Mouse (Mus musculus) thymus, postnatal 0 days (tissue): ENCODE results near the gene Fgfr2. TPM values are rescaled to one million over a fixed set of nuclear protein-coding genes. Genes with fewer than 3 reads are reported as not detected.

Source experiments
- DNase-seq: peaks from one replicate; pipeline ENCODE4 v3.0.0-alpha.2; 2015; ENCODE audit warnings: low spot score
- polyA plus RNA-seq: library from polyadenylated mRNA; unstranded; fragments of >200 nt; fragmentation: Nextera tagmentation; extraction: Ambion mirVana; gene quantifications from 2 replicates; pipeline ENCODE4 v1.2.1, GENCODE M21; 2015

Gene Fgfr2
- polyA plus RNA-seq, 1 experiment from 2014 or later = 23.6 TPM

DNA sequence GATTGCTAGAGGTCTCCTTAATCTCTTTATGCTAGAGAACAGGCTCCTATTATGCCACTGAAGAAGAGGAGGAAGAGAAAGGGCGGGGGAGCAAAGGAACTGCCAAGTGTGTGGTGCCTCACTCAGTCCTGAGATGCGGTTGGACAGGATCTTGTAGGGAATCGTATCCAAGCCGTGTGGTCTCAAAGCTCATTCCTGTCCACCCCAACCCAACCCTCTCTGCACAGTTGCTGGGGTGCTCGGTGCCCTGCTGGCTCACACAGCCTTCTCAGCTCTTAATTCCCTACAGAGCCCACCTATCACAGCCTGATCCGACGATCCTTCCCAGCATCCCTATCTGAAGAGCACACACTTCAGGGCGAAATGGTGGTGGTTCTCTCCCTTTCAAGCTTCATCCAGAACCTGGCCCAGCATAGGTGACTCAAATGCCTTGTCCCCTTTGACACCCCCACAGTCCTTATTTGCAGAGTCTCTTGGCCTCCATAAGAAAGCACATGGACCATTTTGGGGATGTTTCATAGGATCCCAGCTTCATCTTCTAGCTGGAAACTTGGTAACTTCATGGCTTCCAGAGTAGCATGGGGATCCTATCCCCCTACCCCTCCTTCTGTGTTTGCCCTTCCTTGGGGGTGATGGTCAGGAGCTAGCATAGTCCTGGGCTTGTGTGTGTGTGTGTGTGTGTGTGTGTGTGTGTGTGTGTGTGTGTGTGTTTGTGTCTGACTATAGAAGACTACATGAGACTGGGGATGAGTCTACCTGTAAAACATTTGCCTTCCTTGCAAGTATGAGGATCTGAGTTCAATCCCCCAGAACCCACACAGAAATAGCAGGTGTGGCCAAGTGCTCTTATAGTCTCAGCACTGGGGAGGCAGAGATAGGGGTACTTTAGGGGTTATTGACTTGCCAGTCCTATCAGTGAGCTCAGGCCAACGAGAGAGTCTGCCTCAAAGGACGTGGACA, 766.0 kb downstream of the Fgfr2 start:
- no peak for DNase-seq

DNA sequence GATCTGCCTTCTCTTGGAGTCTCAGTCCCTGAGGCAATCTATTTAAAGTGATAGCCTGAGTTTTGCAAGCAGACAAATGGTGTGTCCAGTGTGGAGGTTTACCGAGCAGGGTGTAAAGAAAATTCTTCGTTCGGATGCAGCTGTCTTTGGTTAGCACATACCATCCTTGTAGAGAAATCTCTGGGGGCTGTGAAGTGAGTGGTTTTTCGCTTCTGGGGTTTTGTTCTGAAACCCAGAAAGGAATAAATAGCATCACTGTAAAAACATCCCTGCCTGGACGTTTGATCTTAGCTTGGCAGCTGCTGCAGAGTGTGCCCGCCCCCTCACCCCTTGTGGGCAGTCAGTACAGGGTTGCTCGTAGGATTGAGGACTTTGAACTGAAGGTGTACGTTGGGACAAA, 767.0 kb downstream of the Fgfr2 start:
- DNase-seq = peak; percentile 70

- no peak for DNase-seq
These were observed 767.4 kb downstream of the Fgfr2 start for GRCm38 (mm10) chr7:132355767-132356166.

GRCm38 (mm10) chr7:132349075-132349572, 774.0 kb downstream of the Fgfr2 start:
- DNase-seq = no peak

- no peak for DNase-seq
These were observed 775.7 kb downstream of the Fgfr2 start for GRCm38 (mm10) chr7:132347273-132348045.

GRCm38 (mm10) chr7:132345526-132346070, 777.6 kb downstream of the Fgfr2 start:
- DNase-seq = no peak

DNA sequence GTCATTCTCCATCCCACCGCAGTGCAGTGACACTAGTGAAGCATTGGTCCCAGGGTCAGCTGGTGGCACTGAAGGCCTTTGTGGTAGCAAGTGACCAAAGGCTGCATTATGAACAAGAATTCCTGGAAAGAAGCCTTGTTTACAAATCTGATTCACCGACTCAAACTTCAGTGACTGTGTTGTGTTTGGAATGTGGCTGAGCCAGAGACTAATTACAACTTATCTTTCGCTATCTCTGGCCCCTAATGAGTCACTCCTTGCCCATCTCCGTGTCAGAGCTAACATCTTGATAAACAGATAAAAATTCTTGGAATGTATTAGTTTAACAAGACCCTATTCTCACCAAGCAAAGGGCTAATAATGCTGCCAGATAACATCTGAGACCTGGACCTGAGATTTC, 778.5 kb downstream of the Fgfr2 start:
- no peak for DNase-seq

DNA sequence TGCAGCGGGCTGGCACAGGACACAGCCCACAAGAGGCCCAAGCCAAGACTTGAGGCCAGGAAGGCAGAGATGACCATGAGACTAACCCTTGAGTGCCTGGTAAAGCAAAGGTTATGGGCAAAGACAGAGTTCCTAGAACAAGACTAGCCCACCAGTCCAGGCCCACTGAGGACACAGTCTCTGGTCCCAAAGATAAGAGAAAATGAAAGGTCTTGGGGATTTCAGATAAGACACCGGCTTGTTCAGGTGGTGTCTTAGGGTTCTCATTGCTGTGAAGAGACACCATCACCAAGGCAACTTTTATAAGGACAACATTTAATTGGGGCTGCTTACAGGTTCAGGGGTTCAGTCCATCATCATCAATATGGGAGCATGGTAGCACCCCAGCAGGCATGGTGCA, 779.2 kb downstream of the Fgfr2 start:
- no peak for DNase-seq

GRCm38 (mm10) chr7:132343146-132343545, 780.0 kb downstream of the Fgfr2 start:
- DNase-seq = no peak

- DNase-seq = no peak
These were observed 783.9 kb downstream of the Fgfr2 start for GRCm38 (mm10) chr7:132339041-132339839.

GRCm38 (mm10) chr7:132338350-132338749, 784.8 kb downstream of the Fgfr2 start:
- DNase-seq = no peak

DNA sequence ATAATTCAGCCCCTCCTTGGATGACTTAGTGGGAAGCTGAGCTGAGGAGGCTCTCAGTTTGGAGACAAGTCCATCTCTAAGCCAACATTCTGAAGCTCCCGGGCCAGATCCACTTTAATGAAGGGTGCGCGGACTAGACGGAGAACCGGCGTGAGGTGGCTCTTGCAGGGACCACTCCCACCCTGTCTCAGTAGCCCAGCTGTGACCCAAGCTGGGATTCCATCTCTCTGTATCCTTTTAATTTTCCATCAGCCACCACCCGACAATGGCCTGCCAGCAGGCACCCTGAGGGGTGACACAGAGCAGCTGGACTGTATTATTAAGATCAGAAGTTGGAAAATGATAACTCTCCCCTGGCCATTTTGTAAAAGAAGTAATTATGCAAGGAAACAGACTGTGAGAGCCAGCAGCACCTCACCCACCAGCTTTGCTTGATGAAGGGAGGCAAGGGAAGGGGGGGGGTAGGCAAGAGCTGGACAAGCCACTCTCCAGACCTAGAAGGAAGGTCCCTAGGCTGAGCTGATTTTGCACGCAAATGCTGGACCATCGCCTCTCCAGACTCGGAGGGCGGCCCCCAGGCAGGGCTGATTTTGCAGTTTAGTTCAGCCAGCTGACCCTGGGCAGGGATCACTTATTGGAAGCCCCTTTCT, 785.8 kb downstream of the Fgfr2 start:
- no peak for DNase-seq

DNA sequence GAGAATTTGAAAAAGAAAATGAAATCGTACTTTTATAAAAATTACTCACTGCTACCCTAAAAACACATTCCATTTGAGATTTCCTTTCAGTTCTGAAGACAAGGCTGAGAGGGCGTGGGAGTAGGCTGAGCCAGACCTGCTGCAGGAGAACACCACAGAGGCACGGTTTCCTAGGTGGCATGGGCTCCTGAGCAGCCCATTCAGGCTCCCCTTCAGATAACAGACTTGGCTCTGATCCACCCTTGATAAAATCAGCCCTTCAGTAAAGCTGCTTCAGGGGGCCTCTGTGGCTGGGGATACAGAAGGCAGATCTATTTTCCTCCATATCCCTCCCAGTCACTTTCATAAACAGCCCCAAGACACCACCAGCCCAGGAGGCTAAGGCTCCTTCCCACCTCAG, 786.4 kb downstream of the Fgfr2 start:
- DNase-seq = no peak

DNA sequence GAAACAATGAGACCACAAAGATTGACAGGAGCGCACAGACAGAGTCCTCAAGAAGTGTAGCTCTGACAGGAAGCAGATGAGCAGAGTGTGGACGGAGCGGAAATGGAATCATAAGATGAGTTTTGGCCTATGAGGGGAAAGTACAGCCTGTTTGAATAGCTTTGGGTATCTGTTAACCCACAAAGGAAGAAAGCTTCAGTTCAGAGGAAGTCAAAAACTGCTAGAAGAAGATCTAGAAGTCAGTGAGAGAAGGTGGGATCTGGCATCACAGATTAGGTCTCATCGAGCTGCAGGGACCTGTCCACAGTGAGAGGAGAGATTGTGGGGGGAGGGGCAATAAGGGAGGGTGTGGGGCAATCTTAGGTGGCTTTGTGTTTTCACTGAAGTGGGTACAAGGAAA, 787.8 kb downstream of the Fgfr2 start:
- peak; percentile 65 for DNase-seq

DNA sequence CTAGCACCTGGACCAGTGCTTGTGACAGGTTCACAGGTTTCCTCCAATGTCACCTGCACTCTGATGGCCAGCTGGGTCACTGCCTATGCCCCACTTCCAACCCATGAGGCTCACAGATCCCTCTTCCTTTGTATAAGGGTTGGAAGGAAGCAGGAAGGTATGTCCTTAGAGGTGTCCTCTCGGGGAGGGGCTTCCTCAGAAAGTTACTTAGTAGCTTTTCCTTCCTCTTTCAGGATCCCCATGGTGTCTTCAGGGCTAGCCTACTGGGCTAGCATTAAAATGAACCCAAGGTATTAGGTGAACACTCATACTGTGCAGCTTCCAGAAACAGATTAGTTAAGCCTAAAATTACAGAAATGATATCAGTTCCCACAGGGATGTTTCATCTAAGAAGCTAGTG, 790.1 kb downstream of the Fgfr2 start:
- no peak for DNase-seq

DNA sequence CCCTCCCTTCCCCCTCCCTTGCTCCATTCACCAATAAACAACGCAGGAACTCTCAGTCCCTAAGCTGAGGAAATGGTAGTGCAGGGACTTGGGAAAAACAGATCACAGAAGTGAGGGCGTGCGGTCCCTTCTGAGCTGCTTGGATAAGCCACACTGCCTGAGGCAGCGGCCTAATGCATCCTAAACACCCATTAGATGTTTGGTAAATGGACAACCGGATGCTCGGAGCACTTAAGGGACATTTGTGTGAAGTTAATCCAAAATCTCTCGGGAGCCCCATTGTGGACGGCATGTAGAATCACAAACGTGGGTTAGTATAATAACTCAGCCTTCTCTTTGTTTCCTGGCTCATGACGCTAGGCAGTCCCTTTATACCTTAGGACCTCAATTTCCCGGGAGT, 791.0 kb downstream of the Fgfr2 start:
- DNase-seq = no peak

- no peak for DNase-seq
These were observed 793.0 kb downstream of the Fgfr2 start for GRCm38 (mm10) chr7:132330179-132330578.

- no peak for DNase-seq
These were observed 794.5 kb downstream of the Fgfr2 start for GRCm38 (mm10) chr7:132328648-132329047.

DNA sequence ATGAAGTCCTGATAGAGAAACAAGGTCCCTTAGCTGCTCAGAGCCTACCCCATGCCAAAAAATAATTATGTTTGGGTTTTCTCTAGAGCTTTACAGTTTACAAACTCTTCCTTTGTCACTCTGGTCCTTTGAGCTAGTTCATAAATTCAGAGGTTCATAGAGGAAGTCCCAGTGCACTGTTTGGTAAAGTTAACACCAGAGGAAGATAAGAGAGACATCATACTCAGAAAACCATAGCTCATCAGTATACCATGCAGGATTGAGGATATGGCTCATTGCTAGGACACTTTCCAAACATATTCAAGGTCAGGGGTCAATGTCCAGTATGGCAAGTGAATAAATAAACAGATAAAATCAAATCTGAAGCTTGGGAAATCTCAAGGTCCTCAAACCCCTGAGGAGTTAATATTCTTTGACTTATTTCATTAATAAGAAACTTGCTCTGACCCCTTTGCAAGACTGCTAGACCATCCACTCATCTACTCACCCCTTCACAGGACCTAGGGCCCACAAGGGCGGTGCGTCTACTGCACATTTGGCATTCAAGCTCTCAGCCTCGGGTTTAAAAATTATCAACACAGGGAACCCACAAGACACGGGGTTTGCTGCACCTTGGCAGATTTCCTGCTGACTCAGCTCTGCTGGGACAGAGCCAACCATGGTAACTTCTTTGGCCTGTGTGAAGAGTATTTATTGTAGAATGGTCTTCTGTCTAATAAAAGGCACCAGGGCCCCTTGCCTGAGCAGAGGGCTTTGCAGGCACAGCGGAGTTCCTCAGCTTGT, 797.4 kb downstream of the Fgfr2 start:
- no peak for DNase-seq

DNA sequence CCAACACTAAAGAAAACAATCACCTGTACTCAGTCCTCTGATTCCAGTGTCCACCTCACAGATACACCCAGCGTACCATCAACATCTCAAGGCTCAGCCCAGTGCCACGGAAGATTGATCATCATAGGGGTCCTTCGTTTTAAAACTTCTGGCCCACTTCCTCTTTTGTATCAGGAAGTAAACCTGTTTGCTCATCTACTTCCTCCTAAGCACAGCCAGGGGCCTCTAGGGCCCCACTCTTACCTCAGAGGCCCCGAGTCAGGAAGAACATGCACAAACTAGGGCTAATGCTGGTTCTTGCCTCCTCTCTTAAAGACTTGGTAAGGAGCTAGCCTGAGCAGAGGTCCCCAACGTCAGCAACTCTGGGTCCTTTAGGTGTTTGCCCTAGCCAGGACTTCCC, 799.7 kb downstream of the Fgfr2 start:
- peak; percentile 58 for DNase-seq
